Mouse (Mus musculus) limb, embryonic 12.5 days (tissue): ENCODE measurements at regions not wholly inside any gene's neighbourhood (a gene's known extent, or its start where the extent isn't known, plus 50 kb on each side); places are given as distances from the start of the nearest gene placed in this dataset.
A peak's percentile ranks its signal among the peaks of the same experiment; 100 is the strongest.

Source experiments
- ATAC-seq: fragments of 200-750 bp; cut with Nextera tagmentation; 2 replicates; pipeline ENCODE4 v1.8.0; 2017; ENCODE audit warnings: low read depth, moderate TSS enrichment; ENCODE audit not compliant: insufficient number of reproducible peaks, insufficient read depth, low FRiP score, low TSS enrichment
- H3K27ac ChIP-seq: fragments of 300-500 bp; sonication (generic); 2 replicates; pipeline ENCODE4 v1.5.1; 2016; ENCODE audit warnings: mild to moderate bottlenecking, moderate library complexity
- H3K27me3 ChIP-seq: fragments of 300-500 bp; sonication (generic); 2 replicates; pipeline ENCODE4 v1.6.1; 2016; ENCODE audit warnings: mild to moderate bottlenecking, moderate library complexity
- H3K36me3 ChIP-seq: fragments of 300-500 bp; sonication (generic); 2 replicates; pipeline ENCODE4 v1.6.1; 2016; ENCODE audit warnings: mild to moderate bottlenecking, moderate library complexity
- H3K4me1 ChIP-seq: fragments of 300-500 bp; sonication (generic); replicated peaks from 2 replicates; pipeline ENCODE4 v1.6.1; 2016
- H3K4me2 ChIP-seq: fragments of 300-500 bp; sonication (generic); 2 replicates; pipeline ENCODE4 v1.6.1; 2016; ENCODE audit warnings: mild to moderate bottlenecking, moderate library complexity
- H3K4me3 ChIP-seq: fragments of 300-500 bp; sonication (generic); replicated peaks from 2 replicates; pipeline ENCODE4 v1.5.1; 2016; ENCODE audit warnings: mild to moderate bottlenecking
- H3K9ac ChIP-seq: fragments of 300-500 bp; sonication (generic); replicated peaks from 2 replicates; pipeline ENCODE4 v1.6.1; 2016; ENCODE audit warnings: mild to moderate bottlenecking, moderate library complexity
- H3K9me3 ChIP-seq: fragments of 300-500 bp; sonication (generic); 2 replicates; pipeline ENCODE4 v1.6.1; 2016; ENCODE audit warnings: mild to moderate bottlenecking, moderate library complexity
- WGBS: fragments of 180-500 bp; shearing (Covaris S2); methylation state at CpG from one replicate; pipeline ENCODE4 v1.1.7; 2016; 5-methylcytosine and 5-hydroxymethylcytosine counted together

DNA sequence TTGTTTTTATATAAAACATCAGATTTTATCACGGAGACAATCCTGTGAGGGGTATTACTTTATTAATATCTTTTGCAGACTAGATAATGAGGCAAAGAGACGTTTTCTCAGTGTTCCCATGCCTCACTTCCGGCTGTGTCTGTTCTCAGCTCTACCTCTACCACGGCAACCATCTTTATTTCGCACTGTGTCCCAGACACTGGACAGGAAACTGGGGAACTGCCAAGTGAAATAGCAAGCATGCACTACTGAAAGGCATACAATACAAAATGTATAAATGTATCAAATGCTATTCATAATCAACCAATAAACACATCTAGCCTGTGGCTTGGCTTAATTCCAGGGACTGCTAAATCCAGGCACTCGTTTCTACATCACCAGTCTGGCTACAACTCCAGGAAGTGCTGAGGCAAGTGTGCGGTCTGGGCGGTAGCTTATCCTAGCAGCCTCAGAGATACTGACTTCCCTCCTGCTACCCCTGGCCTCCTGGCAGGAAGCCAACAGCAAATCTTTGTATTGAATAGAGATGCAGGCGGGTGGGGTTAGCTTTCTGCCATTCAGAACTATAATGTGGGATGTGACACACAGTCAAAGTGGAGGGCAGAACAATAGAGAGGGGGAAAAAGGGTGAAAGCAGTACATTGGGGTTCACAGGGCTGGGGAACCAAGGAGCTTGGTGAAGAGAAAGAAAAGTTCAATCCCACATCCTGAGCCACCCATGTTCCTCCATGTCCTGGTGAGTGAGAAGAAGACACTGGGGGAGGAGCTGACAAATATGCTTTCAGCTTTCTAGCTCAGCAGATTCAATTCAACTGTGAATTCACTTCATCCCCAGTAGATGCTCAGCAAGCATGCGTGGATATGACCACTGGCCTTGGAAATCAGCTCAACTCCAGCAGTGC, 164.0 kb upstream of the F930015N05Rik start:
- Histone ChIP-seq H3K4me2 (no peak overlapping the region), H3K4me1 (peaks cover 5% of the 10 kb centered on the region; the same call in 1 of the 2 replicates), H3K4me3 (no peak overlapping the region), H3K9me3 (peaks cover 4% of the 10 kb centered on the region; the same call in 1 of the 2 replicates), H3K27ac (no peak overlapping the region), H3K27me3 (no peaks in the 10 kb centered on the region), H3K9ac (no peak overlapping the region), H3K36me3 (no peaks in the 10 kb centered on the region)
- ATAC-seq, result no peak
- 68% methylated on average over 10 of the region's 10 CpGs for WGBS

DNA sequence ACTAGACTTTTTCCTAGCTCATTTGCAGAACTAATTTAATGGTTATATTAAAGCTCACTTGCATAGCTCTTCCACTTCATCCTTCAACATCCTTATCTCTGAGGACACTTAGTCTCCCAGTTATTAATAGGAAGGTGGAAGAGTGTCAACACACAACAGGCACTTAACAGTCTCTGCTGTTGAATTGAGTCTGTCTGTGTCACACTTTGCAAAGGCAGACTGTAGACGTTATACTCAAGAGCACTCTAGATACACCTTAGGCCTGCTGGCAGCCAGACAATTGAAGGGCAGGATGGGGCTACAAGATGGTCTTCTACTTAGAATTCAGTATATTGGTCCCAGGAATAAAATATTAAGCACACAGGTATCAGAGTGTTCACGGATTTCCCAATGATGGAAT, 172.6 kb upstream of the F930015N05Rik start:
- H3K9me3 ChIP-seq, result no peaks in the 10 kb centered on the region
- ATAC-seq, result no peak
- H3K9ac ChIP-seq, result no peak overlapping the region
- H3K27ac ChIP-seq, result no peak overlapping the region
- H3K4me1 ChIP-seq, result no peaks in the 10 kb centered on the region
- no peaks in the 10 kb centered on the region for H3K27me3 ChIP-seq
- H3K4me2 ChIP-seq, result no peak overlapping the region
- H3K4me3 ChIP-seq, result no peak overlapping the region
- WGBS, result 77% methylated on average over 2 of the region's 2 CpGs
- H3K36me3 ChIP-seq, result no peaks in the 10 kb centered on the region

DNA sequence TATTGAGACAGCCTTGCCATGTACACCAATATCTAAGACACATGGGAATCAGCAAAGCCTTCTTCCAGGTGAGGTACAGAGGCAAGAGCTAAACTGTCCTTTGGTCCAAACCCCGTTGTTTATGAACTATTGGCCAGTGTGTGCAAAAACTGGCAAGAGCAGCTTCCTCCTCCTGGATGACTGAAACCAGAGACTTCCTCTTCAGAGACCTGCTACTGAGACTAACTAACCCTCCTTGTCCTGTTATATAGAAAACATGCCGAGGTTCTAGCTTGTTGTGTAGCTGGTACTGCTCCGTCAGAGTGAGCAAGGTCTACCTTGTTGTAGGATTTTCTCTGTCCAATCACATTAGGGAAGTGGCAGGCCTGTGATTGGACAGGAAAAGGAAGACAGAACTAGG, 174.3 kb upstream of the F930015N05Rik start:
- Histone ChIP-seq H3K27ac (no peak overlapping the region), H3K4me3 (no peak overlapping the region), H3K27me3 (no peaks in the 10 kb centered on the region), H3K4me1 (no peaks in the 10 kb centered on the region), H3K4me2 (no peak overlapping the region), H3K36me3 (no peaks in the 10 kb centered on the region), H3K9me3 (no peaks in the 10 kb centered on the region), H3K9ac (no peak overlapping the region)
- ATAC-seq, result no peak
- 88% methylated on average over 3 of the region's 3 CpGs for WGBS

DNA sequence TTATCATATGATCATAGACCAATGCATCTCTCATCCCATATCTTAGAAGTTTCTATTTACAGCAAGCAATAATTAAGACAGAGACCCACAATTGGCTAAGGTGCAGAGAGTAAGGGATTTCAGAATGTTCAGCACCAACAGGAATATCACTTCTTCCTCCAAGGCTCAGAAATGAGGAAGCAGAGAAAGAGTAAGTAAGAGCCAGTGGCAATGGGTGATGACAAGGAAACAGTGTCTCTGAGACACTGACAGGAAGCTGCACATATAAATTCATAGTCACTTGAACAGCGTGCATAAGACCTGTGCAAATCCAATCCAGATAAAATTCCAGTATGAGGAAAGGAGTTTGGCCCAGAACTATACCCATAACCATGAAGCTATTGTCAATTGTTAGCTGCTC, 178.7 kb upstream of the F930015N05Rik start:
- no peak overlapping the region for H3K9ac ChIP-seq
- H3K4me3 ChIP-seq, result no peak overlapping the region
- H3K4me1 ChIP-seq, result peaks cover 21% of the 10 kb centered on the region
- WGBS, result 67% methylated on average over 1 of the region's 1 CpGs
- no peaks in the 10 kb centered on the region for H3K9me3 ChIP-seq
- no peak overlapping the region for H3K27ac ChIP-seq
- ATAC-seq, result no peak
- H3K4me2 ChIP-seq, result no peak overlapping the region
- H3K36me3 ChIP-seq, result no peaks in the 10 kb centered on the region
- no peaks in the 10 kb centered on the region for H3K27me3 ChIP-seq

DNA sequence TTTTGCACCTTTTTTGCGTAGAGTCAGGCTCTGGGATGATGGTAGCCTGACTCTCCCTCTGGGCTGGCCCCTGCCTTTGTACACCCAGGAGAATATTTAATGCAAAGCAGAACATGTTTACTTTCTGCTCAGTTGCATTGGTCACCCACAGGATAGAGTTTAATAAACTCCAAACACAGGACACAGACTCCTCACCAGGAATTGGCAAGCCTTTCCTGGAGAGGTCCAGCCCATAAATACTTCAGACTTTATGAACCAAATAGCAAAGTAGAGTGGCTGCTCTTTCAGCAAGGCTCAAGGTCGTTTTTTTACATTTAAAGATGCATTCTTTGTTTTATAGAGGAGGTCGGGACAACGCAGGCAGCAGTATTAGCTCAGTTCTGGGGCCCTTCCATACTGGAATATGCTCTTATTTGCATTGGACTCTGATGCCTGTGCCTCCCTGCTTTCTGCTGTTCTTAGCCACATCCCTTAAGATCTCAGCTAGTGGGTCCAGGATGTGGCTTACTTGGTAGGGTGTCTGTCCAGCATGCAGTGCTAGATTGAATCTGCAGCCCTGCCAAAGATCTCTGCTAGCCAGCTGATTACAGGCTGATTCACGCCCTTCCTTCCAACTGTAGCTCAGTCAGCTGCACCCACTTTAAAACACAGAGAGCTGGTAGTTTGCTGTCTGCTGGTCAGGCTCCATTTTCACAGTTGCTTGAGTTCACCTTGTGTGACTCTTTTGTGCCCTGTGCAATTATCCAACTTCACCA, 182.4 kb upstream of the F930015N05Rik start:
- Histone ChIP-seq H3K36me3 (no peaks in the 10 kb centered on the region), H3K27me3 (no peaks in the 10 kb centered on the region), H3K27ac (peak overlapping the region; percentile 83), H3K9me3 (no peaks in the 10 kb centered on the region), H3K4me2 (no peak overlapping the region; the same call in 1 of the 2 replicates), H3K4me3 (no peak overlapping the region), H3K4me1 (peaks cover 27% of the 10 kb centered on the region), H3K9ac (no peak overlapping the region)
- ATAC-seq, result no peak
- 21% methylated on average over 5 of the region's 5 CpGs for WGBS

DNA sequence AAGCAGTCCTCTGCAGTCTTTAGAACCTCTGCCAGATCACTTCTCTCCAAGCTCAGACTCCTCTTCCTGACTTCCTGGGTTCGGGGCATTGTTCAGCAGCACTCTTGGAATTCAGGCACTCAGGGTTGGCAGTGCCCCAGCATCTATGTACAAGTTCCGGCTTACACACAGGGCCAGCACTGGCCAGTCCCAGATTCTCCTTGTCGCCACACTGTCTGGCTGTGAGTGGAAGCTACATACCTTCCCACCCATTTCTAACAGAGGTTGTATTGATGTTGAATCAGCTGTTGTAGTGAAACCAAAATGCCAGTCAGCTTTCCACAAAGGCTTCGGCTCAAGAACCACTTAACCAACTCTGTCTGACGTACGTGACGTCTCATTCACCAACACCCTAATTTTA, 190.7 kb upstream of the F930015N05Rik start:
- Histone ChIP-seq H3K27ac (no peak overlapping the region), H3K9ac (no peak overlapping the region), H3K9me3 (no peaks in the 10 kb centered on the region), H3K27me3 (no peaks in the 10 kb centered on the region), H3K4me1 (no peaks in the 10 kb centered on the region), H3K4me2 (no peak overlapping the region), H3K36me3 (no peaks in the 10 kb centered on the region), H3K4me3 (no peak overlapping the region)
- ATAC-seq, result no peak
- WGBS, result 90% methylated on average over 7 of the region's 7 CpGs

DNA sequence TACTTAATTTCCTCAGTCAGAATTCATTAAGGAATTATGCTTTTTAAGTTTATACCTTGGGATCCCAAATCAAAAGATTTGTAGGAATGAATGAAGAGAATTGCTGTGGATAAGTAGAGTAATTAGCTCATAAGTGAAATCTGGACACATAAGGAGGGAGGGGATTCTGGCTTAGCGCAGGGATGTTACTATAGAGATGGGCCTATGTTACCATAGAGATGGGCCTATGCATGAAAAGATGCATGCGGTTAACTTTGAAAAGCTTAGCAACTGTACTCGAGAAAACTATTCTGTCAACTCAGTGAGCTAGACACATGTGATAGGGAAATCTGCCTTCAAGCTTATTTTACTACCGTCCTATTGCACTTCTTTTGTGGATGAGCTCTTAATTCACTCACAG, 204.5 kb upstream of the F930015N05Rik start:
- H3K4me2 ChIP-seq, result no peak overlapping the region
- 89% methylated on average over 4 of the region's 4 CpGs for WGBS
- no peak overlapping the region for H3K4me3 ChIP-seq
- H3K27ac ChIP-seq, result no peak overlapping the region
- peaks cover 10% of the 10 kb centered on the region; the same call in 1 of the 2 replicates for H3K9me3 ChIP-seq
- H3K36me3 ChIP-seq, result no peaks in the 10 kb centered on the region
- peaks cover 10% of the 10 kb centered on the region for H3K4me1 ChIP-seq
- ATAC-seq, result no peak
- H3K9ac ChIP-seq, result no peak overlapping the region
- peaks cover 5% of the 10 kb centered on the region; the same call in 1 of the 2 replicates for H3K27me3 ChIP-seq

DNA sequence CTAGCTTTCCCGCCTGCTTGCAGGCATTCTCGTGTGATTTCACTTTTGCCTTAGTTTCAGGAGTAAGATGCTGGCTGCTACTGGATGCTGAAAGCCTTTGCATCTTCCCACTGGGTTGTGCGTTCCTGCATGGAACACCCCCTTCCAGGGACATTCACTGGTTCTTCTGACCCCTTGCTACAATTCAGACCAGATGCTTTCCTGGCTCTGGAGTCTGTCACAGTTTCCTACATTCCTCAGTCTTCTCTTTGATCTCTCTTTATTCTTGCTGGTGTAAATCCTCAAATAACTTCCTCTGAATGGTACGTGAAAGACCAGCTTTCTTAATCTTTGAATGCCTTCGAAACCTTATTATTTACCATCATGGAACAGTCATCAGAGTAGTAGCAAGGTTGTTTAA, 206.7 kb upstream of the F930015N05Rik start:
- Histone ChIP-seq H3K4me2 (no peak overlapping the region), H3K36me3 (no peaks in the 10 kb centered on the region), H3K9ac (no peak overlapping the region), H3K27me3 (peaks cover 5% of the 10 kb centered on the region; the same call in 1 of the 2 replicates), H3K4me1 (peaks cover 10% of the 10 kb centered on the region), H3K27ac (no peak overlapping the region), H3K4me3 (no peak overlapping the region), H3K9me3 (no peaks in the 10 kb centered on the region)
- 17% methylated on average over 5 of the region's 5 CpGs for WGBS
- no peak for ATAC-seq

DNA sequence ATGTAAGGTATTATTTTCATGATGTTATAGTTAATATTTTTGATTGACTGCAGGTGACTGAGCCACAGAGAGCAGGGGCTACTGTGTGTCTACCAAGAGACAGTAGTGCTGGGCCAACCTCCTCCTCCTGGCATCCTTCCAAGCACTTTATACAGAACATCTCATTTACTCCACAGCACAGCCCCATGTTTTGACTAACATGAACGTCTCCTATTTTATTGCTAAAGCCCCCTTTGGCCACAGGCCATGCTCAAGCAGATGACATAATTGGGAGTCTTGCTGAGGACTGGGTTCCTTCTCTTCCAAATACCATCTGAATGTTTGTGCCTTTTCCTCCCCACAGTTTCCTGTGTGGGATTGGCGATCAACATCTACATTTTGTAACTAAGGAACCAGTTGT, 211.5 kb upstream of the F930015N05Rik start:
- no peak for ATAC-seq
- Histone ChIP-seq H3K27ac (no peak overlapping the region), H3K9ac (no peak overlapping the region), H3K36me3 (no peaks in the 10 kb centered on the region), H3K4me1 (peaks cover 23% of the 10 kb centered on the region), H3K4me3 (no peak overlapping the region), H3K27me3 (peaks cover 5% of the 10 kb centered on the region; the same call in 1 of the 2 replicates), H3K9me3 (no peaks in the 10 kb centered on the region), H3K4me2 (no peak overlapping the region)
- WGBS, result 66% methylated on average over 2 of the region's 2 CpGs

DNA sequence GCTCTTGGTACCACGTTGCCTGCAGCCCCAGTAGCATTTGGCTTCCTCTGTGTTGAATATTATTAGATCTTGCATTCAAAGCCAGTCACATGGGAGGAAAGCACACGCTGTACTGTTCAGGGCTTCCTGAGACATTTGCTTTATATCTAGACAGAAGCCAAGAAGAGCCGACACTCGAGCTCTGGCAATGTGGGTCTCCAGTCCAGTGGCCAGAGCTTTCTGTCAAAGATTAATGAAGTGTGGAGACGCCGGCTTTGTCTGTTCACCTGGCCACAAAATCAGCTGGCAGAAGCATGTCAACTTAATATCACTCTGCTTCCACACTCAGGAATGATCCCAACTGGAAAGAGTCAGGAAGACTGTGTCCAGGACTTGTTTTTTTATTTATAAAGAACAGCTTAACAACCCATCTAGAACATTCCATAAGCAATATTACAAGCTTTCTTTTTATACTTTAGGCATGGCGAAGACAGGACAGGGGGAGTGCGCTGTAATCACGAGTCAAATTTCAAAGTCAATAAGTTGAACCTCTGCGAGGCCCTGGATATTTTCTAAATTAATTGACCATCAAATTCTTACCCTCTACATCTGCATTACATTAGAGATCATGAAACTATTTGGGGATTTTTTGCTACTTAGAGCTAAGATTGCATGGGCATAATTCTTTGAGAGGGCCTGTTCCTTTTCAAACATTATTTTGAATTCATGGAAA, 214.3 kb upstream of the F930015N05Rik start:
- no peak overlapping the region for H3K4me3 ChIP-seq
- H3K4me2 ChIP-seq, result no peak overlapping the region
- no peak overlapping the region for H3K9ac ChIP-seq
- no peak overlapping the region for H3K27ac ChIP-seq
- H3K27me3 ChIP-seq, result peaks cover 4% of the 10 kb centered on the region; the same call in 1 of the 2 replicates
- WGBS, result 41% methylated on average over 10 of the region's 10 CpGs
- H3K36me3 ChIP-seq, result no peaks in the 10 kb centered on the region
- no peaks in the 10 kb centered on the region for H3K9me3 ChIP-seq
- 0 out of 2 replicates have a peak, but pooled peaks have one; percentile 42 for ATAC-seq
- peaks cover 21% of the 10 kb centered on the region for H3K4me1 ChIP-seq

DNA sequence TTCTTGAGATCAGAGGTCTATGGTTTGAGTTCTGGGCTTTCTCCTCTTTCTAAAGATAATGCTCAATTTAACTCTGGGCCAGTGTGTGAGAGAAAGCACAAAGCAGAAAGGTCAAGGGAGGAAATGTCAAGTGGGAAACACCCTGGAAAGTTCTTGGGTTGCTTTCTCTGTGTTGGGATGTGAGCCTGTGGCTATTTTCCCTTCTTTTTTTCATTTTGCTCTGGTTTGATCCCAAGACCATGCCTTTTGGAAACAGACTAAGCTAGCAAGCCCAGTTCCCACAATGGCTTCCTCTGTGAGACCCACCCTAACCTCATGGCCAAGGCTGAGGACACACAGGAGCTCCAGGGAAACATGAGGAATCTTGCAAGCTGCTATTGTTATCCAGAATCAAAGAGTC, 216.4 kb upstream of the F930015N05Rik start:
- Histone ChIP-seq H3K4me3 (no peak overlapping the region), H3K9ac (no peak overlapping the region), H3K27ac (no peak overlapping the region), H3K4me1 (peaks cover 21% of the 10 kb centered on the region), H3K27me3 (peaks cover 4% of the 10 kb centered on the region; the same call in 1 of the 2 replicates), H3K4me2 (no peak overlapping the region), H3K9me3 (no peaks in the 10 kb centered on the region), H3K36me3 (no peaks in the 10 kb centered on the region)
- ATAC-seq, result no peak
